Mouse (Mus musculus) forebrain, postnatal 0 days (tissue): Measurements from ENCODE around the gene Gm6614. TPM values are rescaled to one million over a fixed set of nuclear protein-coding genes. Genes with fewer than 3 reads are reported as not detected.
A peak's percentile ranks its signal among the peaks of the same experiment; 100 is the strongest.
"Not testable (repeated sequence)": the region's sequence is repeated elsewhere in the genome, so short reads cannot be mapped to it uniquely, and the experiment has no call there.

Experiments used
- ATAC-seq: fragments of 200-750 bp; cut with Nextera tagmentation; 2 replicates; pipeline ENCODE4 v1.8.0; 2017; ENCODE audit warnings: mild to moderate bottlenecking, moderate library complexity
- DNase-seq: peaks from one replicate; pipeline ENCODE4 v3.0.0-alpha.2; 2015
- H3K27ac ChIP-seq: fragments of 300-500 bp; sonication (generic); 2 replicates; pipeline ENCODE4 v1.5.1; 2014; ENCODE audit warnings: low read depth, mild to moderate bottlenecking, antibody characterized with exemption, low read length, moderate library complexity, mixed read lengths
- H3K27me3 ChIP-seq: fragments of 300-500 bp; sonication (generic); 2 replicates; pipeline ENCODE4 v1.6.1; 2014; ENCODE audit warnings: mild to moderate bottlenecking, low read length, mixed read lengths; ENCODE audit not compliant: insufficient read depth
- H3K36me3 ChIP-seq: fragments of 300-500 bp; sonication (generic); 2 replicates; pipeline ENCODE4 v1.6.1; 2014; ENCODE audit warnings: mild to moderate bottlenecking, moderate library complexity; ENCODE audit not compliant: insufficient read depth
- H3K4me1 ChIP-seq: fragments of 300-500 bp; sonication (generic); 2 replicates; pipeline ENCODE4 v1.6.1; 2014; ENCODE audit warnings: antibody characterized with exemption; ENCODE audit not compliant: insufficient read depth
- H3K4me2 ChIP-seq: fragments of 300-500 bp; sonication (generic); 2 replicates; pipeline ENCODE4 v1.6.1; 2014; ENCODE audit warnings: low read depth, mild to moderate bottlenecking, moderate library complexity
- H3K4me3 ChIP-seq: fragments of 300-500 bp; sonication (generic); 2 replicates; pipeline ENCODE4 v1.5.1; 2014; ENCODE audit warnings: low read depth, low read length, mixed read lengths
- H3K9ac ChIP-seq: fragments of 300-500 bp; sonication (generic); 2 replicates; pipeline ENCODE4 v1.6.1; 2014; ENCODE audit warnings: mild to moderate bottlenecking
- H3K9me3 ChIP-seq: fragments of 300-500 bp; sonication (generic); 2 replicates; pipeline ENCODE4 v1.6.1; 2016; ENCODE audit warnings: low read length
- CTCF ChIP-seq: sonication (generic); IDR thresholded peaks from 2 replicates; pipeline ENCODE4 v1.5.1; 2016; ENCODE audit warnings: antibody characterized with exemption, control low read depth, low read depth
- WGBS: fragments of 180-500 bp; shearing (Covaris S2); extraction: QIAGEN DNeasy Blood & Tissue Kit; methylation state at CpG from one replicate; pipeline ENCODE4 v1.1.7; 2014; 5-methylcytosine and 5-hydroxymethylcytosine counted together
- polyA plus RNA-seq: library from polyadenylated mRNA; unstranded; fragments of >200 nt; fragmentation: Nextera tagmentation; extraction: Ambion mirVana; gene quantifications from 2 replicates; pipeline ENCODE4 v1.2.1, GENCODE M21; 2015
- total RNA-seq: library from RNA; depleted of rRNA; stranded (reverse); fragments of >200 nt; gene quantifications from 2 replicates; pipeline ENCODE4 v1.2.3, GENCODE M21; 2014; rRNA removed

Gm6614 gene
- total RNA-seq: 0.10 TPM in 1 of 2 replicates, not detected in the other
- not detected in 2 replicates for polyA plus RNA-seq

DNA sequence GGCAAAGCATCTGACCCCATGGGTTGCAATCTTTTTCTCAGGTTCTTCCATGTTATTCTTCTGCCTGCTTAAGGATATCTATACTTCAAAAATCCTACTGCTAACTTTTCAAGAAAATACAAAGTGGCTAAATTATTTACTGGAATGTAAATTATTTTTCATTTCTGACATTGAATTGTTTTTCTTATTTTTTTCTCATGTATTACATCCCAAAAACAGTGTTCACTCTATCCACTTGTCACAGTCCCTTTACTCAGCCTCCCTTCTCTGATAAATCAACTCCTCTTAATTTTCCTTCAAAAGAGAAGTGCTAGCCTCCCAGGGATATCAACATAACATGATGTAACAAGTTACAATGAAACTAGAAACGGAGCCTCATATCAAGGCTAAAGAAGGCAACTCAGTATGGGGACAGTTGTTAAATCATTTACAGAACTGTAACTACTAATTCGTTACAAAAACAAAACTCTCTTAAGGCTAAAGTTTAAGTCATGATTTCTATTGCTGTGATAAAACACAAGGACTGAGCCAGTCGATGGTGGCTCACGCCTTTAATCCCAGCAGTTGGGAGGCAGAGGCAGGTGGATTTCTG, at the start of gene Gm6614:
Gm6614 (minus strand) TSS at position 51 of the 592 bp plus-strand sequence.
- Histone ChIP-seq H3K9ac (no peak within 1 kb of the TSS), H3K27me3 (no peaks in the 10 kb centered on the region), H3K9me3 (no peaks in the 10 kb centered on the region), H3K4me2 (no peak within 1 kb of the TSS), H3K36me3 (no peaks in the 10 kb centered on the region), H3K4me3 (no peak within 1 kb of the TSS), H3K4me1 (no peaks in the 10 kb centered on the region), H3K27ac (no peak within 1 kb of the TSS)
- TF ChIP-seq CTCF: no peak
- DNase-seq (no peak), ATAC-seq (no peak)
- whole genome bisulfite sequencing: 90% methylated on average over 4 of the region's 4 CpGs

DNA sequence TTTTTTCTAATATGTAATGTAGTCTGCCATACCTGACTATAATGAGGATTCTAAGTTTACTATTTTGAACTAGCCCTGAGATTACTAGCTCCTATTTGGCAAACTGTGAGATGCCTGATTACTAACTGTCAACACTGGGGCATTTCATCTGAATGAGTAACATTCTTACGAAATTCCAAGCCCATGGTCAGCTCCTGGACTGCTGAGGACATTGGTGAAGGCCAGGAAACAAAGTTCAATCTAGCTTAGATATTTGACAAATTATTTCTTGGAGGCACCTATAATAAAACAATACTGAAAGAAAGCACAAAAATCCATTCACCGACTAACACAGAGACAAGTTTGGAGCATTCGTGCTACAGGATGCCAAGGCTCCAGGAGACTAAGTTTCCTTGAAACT, 47.1 kb upstream of the Gm6614 start:
- not testable (repeated sequence) for H3K36me3 ChIP-seq, H3K27ac ChIP-seq, H3K4me1 ChIP-seq, H3K9ac ChIP-seq, H3K9me3 ChIP-seq, H3K4me3 ChIP-seq, H3K4me2 ChIP-seq, DNase-seq, ATAC-seq, H3K27me3 ChIP-seq
- WGBS: 92% methylated on average over 3 of the region's 3 CpGs

DNA sequence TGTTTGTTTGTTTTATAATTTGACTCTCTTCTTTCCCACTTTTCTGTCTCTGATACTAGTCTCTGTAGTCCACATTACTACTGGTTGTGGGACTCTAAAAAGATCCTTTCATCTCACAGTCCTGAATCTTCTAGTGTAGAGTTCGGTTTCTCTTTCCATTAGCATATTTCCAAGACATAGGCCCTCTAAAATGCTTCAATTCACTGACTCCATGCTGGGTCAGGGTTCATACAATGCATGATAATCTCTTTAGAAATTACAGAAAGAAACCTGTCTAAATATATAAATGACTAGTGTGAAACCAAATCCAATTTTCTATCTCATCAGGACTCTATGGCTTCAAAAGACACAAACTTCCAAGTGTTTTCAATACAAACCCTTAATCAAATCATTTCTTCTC, 36.5 kb upstream of the Gm6614 start:
- Histone ChIP-seq H3K4me3 (no peak overlapping the region), H3K4me2 (no peak overlapping the region), H3K27me3 (no peaks in the 10 kb centered on the region), H3K9me3 (no peaks in the 10 kb centered on the region), H3K9ac (no peak overlapping the region), H3K27ac (no peak overlapping the region), H3K36me3 (no peaks in the 10 kb centered on the region), H3K4me1 (no peaks in the 10 kb centered on the region)
- 53% methylated on average over 1 of the region's 1 CpGs for WGBS
- TF ChIP-seq CTCF: no peak
- DNase-seq: no peak
- no peak for ATAC-seq

DNA sequence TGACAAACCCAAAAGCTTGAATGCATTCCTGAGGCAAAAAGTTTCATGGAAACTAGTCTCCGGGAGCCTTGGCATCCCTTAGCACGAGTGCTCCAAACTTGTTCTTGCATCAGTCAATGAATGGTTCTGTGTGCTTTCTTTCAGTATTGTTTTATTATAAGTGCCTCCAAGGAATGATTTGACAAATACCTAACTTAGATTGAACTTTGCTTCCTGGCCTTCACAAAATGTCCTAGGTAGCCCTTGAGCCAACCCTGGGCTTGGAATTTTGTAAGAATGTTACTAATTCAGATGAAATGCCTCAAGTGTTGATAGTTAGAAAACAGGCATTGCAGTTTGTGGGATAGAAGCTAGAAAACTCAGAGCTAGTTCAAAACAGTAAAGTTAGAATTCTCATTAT, 34.5 kb upstream of the Gm6614 start:
- no peaks in the 10 kb centered on the region for H3K4me1 ChIP-seq
- no peak overlapping the region for H3K27ac ChIP-seq
- WGBS: 77% methylated on average over 2 of the region's 2 CpGs
- DNase-seq (no peak), ATAC-seq (no peak)
- H3K27me3 ChIP-seq: no peaks in the 10 kb centered on the region
- no peak for TF ChIP-seq CTCF
- H3K36me3 ChIP-seq: no peaks in the 10 kb centered on the region
- H3K9me3 ChIP-seq: no peaks in the 10 kb centered on the region
- H3K4me3 ChIP-seq: no peak overlapping the region
- H3K9ac ChIP-seq: no peak overlapping the region
- H3K4me2 ChIP-seq: no peak overlapping the region

DNA sequence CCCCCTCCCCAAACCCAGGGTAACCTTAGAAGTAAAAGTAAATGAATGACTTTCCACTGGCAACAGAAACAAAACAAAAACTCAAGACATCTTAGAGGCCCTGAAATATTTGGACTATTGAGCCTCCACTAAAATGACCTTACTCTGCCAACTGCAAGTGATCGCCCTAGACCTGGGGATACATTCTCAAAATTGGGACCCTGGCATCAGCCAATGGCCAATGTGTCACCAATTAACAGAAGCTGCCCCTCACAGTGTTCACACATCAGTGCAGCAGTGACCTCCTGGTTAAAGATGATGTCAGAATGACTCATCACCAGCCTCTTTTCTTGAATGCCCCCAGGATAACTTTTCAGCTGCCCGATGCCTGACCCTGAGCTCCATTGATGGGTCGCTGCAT, 30.7 kb upstream of the Gm6614 start:
- 97% methylated on average over 3 of the region's 3 CpGs for WGBS
- Histone ChIP-seq H3K9me3 (no peaks in the 10 kb centered on the region), H3K4me3 (no peak overlapping the region), H3K9ac (no peak overlapping the region), H3K36me3 (no peaks in the 10 kb centered on the region), H3K27ac (no peak overlapping the region), H3K4me2 (no peak overlapping the region), H3K4me1 (no peaks in the 10 kb centered on the region), H3K27me3 (no peaks in the 10 kb centered on the region)
- DNase-seq: no peak
- no peak for TF ChIP-seq CTCF
- no peak for ATAC-seq

DNA sequence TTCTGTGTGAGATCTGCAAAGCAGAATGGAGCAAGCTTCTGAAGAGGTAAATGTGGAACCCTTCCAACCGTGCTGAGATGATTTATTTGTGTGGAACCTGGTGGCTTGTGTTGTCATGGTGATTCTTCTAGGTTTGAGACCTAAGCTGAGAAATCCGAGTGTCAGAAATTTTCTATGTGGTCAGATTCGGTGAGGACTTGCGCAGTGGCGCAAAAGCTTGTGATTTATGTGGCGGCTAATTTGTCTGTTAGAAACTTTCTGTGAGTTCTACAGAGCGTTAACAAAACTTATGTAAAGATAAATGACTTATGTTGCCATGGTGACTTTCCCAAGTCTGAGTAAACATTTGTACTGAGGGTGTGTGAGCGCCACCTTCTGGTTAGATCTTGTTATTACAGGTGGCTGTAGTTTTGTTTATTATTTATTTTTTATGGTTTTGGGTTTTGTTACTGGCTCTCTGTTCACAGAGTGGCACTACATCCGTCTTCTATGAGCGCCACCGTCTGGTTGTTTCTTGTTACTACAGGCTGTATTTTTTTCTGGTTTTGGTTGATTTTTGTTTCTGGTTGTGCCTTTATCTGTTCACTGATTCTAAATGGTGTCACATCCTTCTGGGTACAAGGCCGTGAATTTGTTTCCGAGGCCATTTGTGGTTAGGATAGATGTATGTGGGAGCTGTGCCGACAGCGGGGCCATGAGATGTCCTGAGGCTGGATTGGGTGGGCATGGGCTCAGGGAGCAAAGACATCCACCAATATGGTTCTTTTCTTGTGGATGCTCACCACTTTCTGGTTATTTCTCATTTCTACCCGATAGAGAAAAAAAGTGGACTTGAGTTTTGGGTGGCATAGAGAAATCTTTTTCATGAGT, 29.3 kb upstream of the Gm6614 start:
- Histone ChIP-seq H3K36me3 (no peaks in the 10 kb centered on the region), H3K27me3 (no peaks in the 10 kb centered on the region), H3K9me3 (no peaks in the 10 kb centered on the region), H3K4me3 (no peak overlapping the region), H3K27ac (no peak overlapping the region), H3K9ac (no peak overlapping the region), H3K4me1 (no peaks in the 10 kb centered on the region), H3K4me2 (no peak overlapping the region)
- TF ChIP-seq CTCF: peak; percentile 77
- WGBS: 58% methylated on average over 16 of the region's 16 CpGs
- peak; percentile 78 for ATAC-seq
- DNase-seq: peak; percentile 63

DNA sequence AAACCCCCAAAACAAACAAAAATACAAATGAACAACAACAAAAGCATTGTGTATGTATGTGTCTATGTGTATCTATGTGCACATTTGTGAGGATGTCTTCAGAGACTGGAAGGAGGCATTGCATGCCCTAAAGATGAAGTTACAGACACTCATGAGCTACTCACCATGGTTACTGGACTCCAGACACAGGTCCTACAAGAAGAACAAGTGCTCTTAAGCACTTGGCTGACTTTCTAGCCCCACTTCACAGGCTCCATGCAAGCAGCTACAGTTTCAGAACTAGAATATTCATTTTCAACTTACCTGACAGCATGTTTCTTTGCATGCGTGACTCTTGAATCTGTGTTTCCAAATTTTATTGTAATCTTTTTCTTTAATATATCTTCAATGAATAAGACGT, 24.6 kb upstream of the Gm6614 start:
- no peak for ATAC-seq
- no peak for DNase-seq
- no peaks in the 10 kb centered on the region for H3K4me1 ChIP-seq
- no peak for TF ChIP-seq CTCF
- H3K36me3 ChIP-seq: no peaks in the 10 kb centered on the region
- 77% methylated on average over 2 of the region's 2 CpGs for WGBS
- no peak overlapping the region for H3K4me3 ChIP-seq
- no peak overlapping the region for H3K4me2 ChIP-seq
- H3K27ac ChIP-seq: no peak overlapping the region
- H3K9me3 ChIP-seq: no peaks in the 10 kb centered on the region
- no peak overlapping the region for H3K9ac ChIP-seq
- H3K27me3 ChIP-seq: no peaks in the 10 kb centered on the region
